Mouse (Mus musculus): ENCODE measurements around the gene Abcg5. TPM values are rescaled to one million over a fixed set of nuclear protein-coding genes. Genes with fewer than 3 reads are reported as not detected.

Gene Abcg5
- polyA plus RNA-seq, 1 experiment from 2014 or later, result 1.8 TPM

DNA sequence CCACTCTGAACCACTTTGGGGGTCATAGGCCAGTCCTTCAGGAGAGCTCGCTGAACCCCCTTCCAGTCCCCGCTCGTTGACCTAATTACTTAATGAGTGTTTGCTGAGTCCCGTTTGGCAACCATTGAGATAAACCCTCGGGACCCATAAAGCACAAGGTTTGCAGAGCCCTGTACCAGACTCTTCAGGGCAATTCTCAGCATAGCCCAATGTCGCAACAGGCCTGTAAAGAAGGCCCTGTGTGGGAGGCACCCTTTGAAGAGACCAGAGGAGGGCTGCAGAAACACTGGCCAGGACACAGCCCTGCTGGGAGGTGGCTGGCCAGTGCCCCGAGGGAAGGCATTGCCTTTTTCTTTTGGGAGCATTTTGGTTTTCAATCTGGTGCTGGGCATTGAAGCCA is 70.8 kb downstream of the Abcg5 start:
- H3K9ac ChIP-seq (replicated peaks; ENCODE audit: low read depth, low read length), result no peak overlapping the region
- H3K27ac ChIP-seq (ENCODE audit: low read length), result no peak overlapping the region
- ATAC-seq (ENCODE audit: insufficient number of reproducible peaks, insufficient read depth, low FRiP score, low read depth), result no peak
- no peaks in the 10 kb centered on the region for H3K27me3 ChIP-seq (ENCODE audit: control insufficient read depth, insufficient read depth, low read length)
- H3K4me2 ChIP-seq (replicated peaks; ENCODE audit: low read depth, low read length), result no peak overlapping the region
- H3K36me3 ChIP-seq (ENCODE audit: control insufficient read depth, insufficient read depth, low read length), result peaks cover 22% of the 10 kb centered on the region
- no peak overlapping the region for H3K4me3 ChIP-seq (ENCODE audit: low read depth, low read length)
- 73% methylated on average over 7 of the region's 7 CpGs for WGBS
- no peaks in the 10 kb centered on the region for H3K4me1 ChIP-seq (ENCODE audit: control insufficient read depth, insufficient read depth, low read length)
- no peaks in the 10 kb centered on the region for H3K9me3 ChIP-seq (ENCODE audit: control insufficient read depth, low read depth, low read length)

DNA sequence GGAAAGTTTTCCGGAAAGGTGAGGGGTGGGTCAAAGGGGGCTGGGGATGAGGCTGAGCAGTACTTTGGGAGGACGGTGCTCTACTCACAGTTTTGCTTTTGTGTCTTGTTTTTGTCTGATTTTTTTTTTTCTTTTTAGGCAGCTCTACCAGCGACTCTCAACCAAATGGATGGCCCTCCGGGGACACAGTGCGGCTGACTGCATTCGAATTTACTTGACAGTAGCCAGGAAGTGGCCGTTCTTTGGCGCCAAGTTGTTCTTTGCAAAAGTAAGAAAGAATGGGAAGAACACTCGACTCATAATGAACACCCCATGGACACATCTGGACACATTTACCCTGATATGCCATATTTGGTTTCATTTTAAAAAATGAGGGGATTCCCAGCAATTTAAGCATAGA is 71.3 kb downstream of the Abcg5 start:
- WGBS, result 89% methylated on average over 9 of the region's 9 CpGs
- H3K4me1 ChIP-seq (ENCODE audit: control insufficient read depth, insufficient read depth, low read length), result no peaks in the 10 kb centered on the region
- H3K36me3 ChIP-seq (ENCODE audit: control insufficient read depth, insufficient read depth, low read length), result peaks cover 22% of the 10 kb centered on the region
- no peak overlapping the region for H3K27ac ChIP-seq (ENCODE audit: low read length)
- no peak overlapping the region for H3K9ac ChIP-seq (replicated peaks; ENCODE audit: low read depth, low read length)
- no peaks in the 10 kb centered on the region for H3K27me3 ChIP-seq (ENCODE audit: control insufficient read depth, insufficient read depth, low read length)
- ATAC-seq (ENCODE audit: insufficient number of reproducible peaks, insufficient read depth, low FRiP score, low read depth), result no peak
- no peaks in the 10 kb centered on the region for H3K9me3 ChIP-seq (ENCODE audit: control insufficient read depth, low read depth, low read length)
- no peak overlapping the region for H3K4me3 ChIP-seq (ENCODE audit: low read depth, low read length)
- no peak overlapping the region for H3K4me2 ChIP-seq (replicated peaks; ENCODE audit: low read depth, low read length)

DNA sequence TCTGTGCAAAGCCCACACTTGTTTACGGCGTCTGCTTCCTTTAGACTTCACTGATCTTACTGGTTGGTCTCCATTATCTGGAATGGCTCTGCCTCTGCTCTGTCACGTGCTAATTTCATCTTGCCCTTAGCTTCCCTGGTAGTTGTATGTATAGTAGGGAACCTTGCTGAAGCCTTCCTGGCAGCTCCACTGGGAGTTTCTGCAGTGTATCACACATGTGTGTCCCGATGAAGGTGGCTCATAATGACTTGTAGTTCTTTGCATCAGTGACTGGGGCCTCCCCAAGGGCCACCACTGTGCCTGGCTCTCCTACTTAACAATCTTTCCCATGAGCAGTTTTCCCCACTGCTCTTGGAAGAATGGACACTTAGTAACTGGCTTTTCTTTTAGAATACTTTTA is 74.2 kb downstream of the Abcg5 start:
- Histone ChIP-seq H3K9me3 (ENCODE audit: control insufficient read depth, low read depth, low read length) (no peaks in the 10 kb centered on the region), H3K27ac (ENCODE audit: low read length) (no peak overlapping the region), H3K4me3 (ENCODE audit: low read depth, low read length) (no peak overlapping the region), H3K36me3 (ENCODE audit: control insufficient read depth, insufficient read depth, low read length) (peaks cover 22% of the 10 kb centered on the region), H3K4me1 (ENCODE audit: control insufficient read depth, insufficient read depth, low read length) (no peaks in the 10 kb centered on the region), H3K9ac (replicated peaks; ENCODE audit: low read depth, low read length) (no peak overlapping the region), H3K27me3 (ENCODE audit: control insufficient read depth, insufficient read depth, low read length) (no peaks in the 10 kb centered on the region), H3K4me2 (replicated peaks; ENCODE audit: low read depth, low read length) (no peak overlapping the region)
- ATAC-seq (ENCODE audit: insufficient number of reproducible peaks, insufficient read depth, low FRiP score, low read depth), result no peak
- 74% methylated on average over 4 of the region's 4 CpGs for WGBS

Other genes starting within 250 kb of the Abcg5 start
- gene Thada, start 216.8 kb downstream of the Abcg5 start, polyA plus RNA-seq (2014; fragmentation: Nextera tagmentation; extraction: Ambion mirVana), result 14.6 and 15.9 TPM in 2 replicates
- 16.2 and 18.1 TPM in 2 replicates for gene Plekhh2, start 171.1 kb downstream of the Abcg5 start, polyA plus RNA-seq (2014; fragmentation: Nextera tagmentation; extraction: Ambion mirVana)
- 37.1 and 39.9 TPM in 2 replicates for gene Dync2li1, start 56.5 kb downstream of the Abcg5 start, polyA plus RNA-seq (2014; fragmentation: Nextera tagmentation; extraction: Ambion mirVana)
- 0.20 TPM in 1 of 2 replicates, not detected in the other for gene Abcg8, start 6.7 kb downstream of the Abcg5 start, polyA plus RNA-seq (2014; fragmentation: Nextera tagmentation; extraction: Ambion mirVana)
- 49.0 and 51.4 TPM in 2 replicates for gene Lrpprc, start 107.8 kb upstream of the Abcg5 start, polyA plus RNA-seq (2014; fragmentation: Nextera tagmentation; extraction: Ambion mirVana)